Mouse (Mus musculus): ENCODE data around the gene Pir.
A peak's percentile ranks its signal among the peaks of the same experiment; 100 is the strongest.

Gene Pir

GRCm38 (mm10) chrX:164269285-164269761 lies at the start of gene Pir:
Gene Pir (plus strand): TSS chrX:164269371.
- peak; percentile 7 for DNase-seq

GRCm38 (mm10) chrX:164221989-164222388 lies 47.2 kb upstream of the Pir start:
- DNase-seq = no peak

- DNase-seq = no peak
These were observed 35.8 kb upstream of the Pir start for GRCm38 (mm10) chrX:164233380-164233779.

- DNase-seq = no peak
These were observed 23.5 kb upstream of the Pir start for GRCm38 (mm10) chrX:164245714-164246113.

GRCm38 (mm10) chrX:164246722-164247121 lies 22.4 kb upstream of the Pir start:
- DNase-seq = no peak

DNA sequence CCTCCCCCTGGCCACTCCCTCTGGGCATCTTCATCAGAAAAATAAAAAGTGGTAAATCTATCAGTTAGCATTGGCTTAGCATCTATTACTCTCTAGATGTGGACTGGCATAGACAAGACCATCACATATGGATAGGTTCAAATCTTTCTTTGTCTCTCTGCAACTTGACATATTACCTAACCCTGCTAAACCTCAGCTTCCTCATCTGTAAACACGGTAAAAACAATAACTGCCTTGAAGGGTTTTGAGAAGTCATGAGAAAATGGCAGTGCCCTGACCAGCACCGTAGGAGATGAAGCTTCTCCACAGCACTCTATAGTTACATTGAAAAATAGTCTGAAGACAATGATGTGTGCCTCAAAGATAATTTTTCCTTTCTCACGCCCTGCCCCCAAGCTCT lies 12.6 kb upstream of the Pir start:
- DNase-seq = no peak

GRCm38 (mm10) chrX:164258057-164258456 lies 11.1 kb upstream of the Pir start, which contains the start of gene Bmx:
Gene Bmx (minus strand): TSS chrX:164258193.
- no peak for DNase-seq

DNA sequence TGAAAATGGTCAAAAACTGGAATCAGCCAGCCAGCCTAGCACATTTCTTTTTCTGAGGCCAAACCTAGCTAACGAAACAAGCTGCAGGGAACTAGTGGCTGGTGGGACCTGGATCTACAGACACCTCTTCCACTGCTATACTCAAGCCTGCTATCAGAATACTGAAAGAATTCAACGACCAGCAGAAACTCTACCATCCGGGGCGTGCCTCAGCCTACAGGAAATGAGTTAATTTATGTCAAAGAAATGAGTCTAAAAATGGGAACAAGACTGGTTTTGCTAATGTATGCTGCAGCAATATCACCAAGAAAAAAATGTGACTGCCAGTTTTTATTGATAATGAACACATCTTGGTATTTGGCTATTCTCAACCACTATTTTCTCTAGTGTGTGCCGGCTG lies 10.5 kb upstream of the Pir start:
- DNase-seq = no peak

- DNase-seq = no peak
These were observed 6.9 kb upstream of the Pir start for GRCm38 (mm10) chrX:164262286-164262685.

DNA sequence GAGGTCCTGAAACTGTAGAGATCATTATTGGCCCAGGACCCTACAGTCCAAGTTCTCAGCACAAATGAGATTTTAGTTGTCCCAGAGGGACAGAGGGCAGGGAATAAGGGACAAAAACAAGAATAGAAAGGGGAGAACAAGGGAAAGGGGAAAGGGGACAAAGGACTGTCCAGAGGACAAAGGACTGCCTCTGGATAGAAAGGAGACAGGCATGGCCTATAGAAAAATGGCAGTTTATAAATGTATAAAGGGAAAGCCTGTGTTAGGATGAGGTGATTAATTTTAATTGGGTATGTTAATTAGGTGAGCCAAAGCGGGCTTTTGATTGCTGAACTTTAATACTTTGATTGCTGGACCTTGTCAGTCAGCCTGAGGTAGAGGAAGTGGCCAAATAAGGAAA lies 4.3 kb upstream of the Pir start:
- DNase-seq = no peak

DNA sequence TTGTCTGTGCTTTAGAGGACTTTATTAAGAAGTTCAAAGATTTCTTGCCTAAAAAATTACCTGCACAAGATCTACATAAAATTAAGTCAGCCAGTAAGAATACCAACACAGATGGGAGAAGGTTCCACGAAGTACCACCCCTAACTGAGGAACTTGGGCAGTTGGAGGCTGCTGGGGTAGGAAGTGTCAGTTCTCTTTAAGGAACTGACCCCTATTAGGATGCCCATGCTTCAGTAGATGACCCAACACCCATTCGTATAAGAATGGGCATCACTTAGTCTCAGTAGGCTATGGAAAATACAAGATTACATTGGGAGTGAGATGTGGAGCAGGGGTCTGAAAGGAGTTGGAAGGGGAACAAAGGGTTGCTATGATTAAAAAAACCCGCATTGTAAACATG lies 1.4 kb downstream of the Pir start:
- DNase-seq = no peak

GRCm38 (mm10) chrX:164275536-164275935 lies 6.4 kb downstream of the Pir start:
- no peak for DNase-seq

GRCm38 (mm10) chrX:164280918-164281647 lies 11.9 kb downstream of the Pir start:
- no peak for DNase-seq

- no peak for DNase-seq
These were observed 14.6 kb downstream of the Pir start for GRCm38 (mm10) chrX:164283808-164284207.

- no peak for DNase-seq
These were observed 17.9 kb downstream of the Pir start for GRCm38 (mm10) chrX:164287077-164287476.

GRCm38 (mm10) chrX:164291147-164291546 lies 22.0 kb downstream of the Pir start:
- no peak for DNase-seq

DNA sequence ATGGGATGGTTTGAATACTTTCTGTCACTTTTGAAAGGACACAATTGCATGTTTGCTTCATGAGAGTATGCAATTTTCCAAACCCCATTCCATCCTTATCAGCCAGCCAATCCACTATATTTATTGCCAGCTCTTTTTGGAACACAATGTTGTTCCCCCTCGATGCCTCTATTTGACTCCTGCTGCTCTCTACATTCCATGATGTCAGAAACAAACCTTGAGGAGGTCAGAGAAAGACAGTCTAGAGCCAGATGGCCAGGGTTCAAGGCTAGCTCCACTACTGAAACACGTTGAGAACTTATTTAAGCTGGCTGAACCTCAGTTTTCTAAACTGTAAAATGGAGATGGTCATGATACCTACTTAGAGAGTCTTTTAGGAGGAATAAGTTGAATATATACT lies 37.1 kb downstream of the Pir start:
- no peak for DNase-seq

GRCm38 (mm10) chrX:164313876-164314275 lies 44.7 kb downstream of the Pir start:
- no peak for DNase-seq

- no peak for DNase-seq
These were observed 49.4 kb downstream of the Pir start for GRCm38 (mm10) chrX:164318554-164318953.

DNA sequence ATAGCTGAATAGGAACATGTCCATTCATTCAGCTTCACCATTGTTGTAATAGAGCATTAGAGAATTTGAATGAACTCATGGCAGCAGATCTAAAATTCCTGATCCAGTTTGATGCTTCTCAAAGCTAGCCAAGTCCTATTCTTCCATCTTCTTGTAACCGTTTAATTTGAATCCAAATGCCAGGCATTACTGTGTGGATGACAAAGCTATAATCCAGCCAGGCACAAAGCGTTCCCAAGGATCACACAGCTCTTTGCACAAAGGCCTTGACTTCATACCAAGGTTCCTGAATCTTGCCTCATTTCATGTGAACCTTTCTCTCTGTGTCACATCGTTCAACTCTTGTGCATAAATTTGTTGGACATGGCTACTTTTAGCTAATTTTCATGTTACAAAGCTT lies 50.9 kb downstream of the Pir start:
- no peak for DNase-seq

- DNase-seq = no peak
These were observed 53.3 kb downstream of the Pir start for GRCm38 (mm10) chrX:164322492-164322891.

DNA sequence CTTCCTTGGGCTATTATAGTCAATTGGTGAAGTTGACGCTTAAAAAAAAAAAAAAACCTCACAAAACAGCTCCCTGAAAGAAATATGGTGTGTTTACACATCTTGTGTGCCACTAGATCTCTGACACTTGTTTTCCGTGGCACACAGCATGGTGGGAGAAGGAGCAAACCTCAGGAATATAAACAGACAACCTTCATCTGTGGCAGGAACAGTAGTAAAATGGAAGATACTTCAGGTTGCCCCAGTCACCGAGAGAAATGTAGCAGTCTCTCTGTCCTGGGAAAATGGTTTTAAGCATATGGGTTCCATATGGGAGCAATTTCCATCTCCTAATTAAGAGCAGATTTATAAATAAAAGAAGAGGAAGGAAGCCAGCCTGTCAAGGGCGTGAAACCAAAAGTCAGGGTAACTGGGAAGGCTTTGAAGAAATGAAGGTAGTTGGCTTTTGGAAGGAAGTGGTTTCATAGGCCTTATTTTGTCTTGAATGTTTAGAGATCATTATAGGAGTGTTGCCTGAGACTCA lies 54.3 kb downstream of the Pir start:
- no peak for DNase-seq

DNA sequence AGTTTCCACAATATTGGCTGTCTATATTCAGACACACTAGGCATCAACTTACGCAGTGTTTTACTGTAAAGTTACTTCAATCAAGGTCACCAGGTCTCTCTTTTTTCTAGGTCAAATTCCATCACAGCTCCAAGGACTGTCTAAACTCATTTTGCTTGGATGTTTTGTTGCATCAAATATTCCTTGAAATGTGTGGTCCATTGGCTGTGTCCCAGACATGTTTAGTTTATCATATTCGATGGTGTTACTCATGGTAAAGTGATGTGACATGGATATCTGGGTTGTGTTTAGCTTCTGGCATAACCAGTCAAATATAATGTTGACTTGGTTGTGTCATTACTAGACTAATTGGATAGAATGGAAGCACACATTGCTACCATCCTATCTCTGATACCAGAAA lies 61.2 kb downstream of the Pir start:
- no peak for DNase-seq

DNA sequence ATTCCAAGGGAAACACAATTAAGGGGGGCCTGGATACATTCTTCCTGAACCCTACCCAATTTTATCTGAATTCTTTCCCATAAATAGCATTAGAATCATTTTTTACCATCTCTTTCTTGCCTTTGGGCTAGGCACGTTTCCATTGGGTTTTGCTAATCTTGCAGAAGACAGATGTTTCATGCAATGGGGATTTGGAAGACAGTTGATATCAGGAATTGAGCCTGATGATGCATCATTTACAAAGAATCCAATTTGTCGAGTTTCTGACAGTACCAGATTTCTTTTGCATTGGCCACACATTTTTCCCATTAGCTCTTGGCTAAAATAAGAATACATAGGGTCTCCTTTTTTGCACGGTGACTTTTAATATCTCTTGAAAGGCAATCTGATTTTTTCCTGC lies 61.6 kb downstream of the Pir start:
- DNase-seq = no peak

DNA sequence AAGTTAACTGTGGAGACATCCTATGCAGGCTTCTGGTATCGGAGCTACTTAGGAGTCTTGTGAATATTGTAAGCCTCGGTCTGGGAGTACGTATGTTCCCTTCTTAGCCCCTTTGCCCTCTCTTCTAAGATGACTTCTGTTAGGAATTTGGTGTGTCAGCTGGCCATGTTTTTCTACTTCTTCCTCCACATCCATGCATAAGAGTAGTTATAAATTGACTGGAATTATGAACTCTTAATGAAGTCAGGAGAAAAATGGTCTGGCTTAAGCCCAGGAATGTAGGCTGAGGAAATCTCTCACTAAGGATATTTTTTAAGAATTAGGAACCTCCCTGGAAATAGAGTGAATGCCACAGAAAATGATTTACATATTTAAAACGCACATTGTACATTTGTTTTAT lies 69.4 kb downstream of the Pir start:
- DNase-seq = no peak

Measured in cerebellum, adult 8-10 months (tissue).